Mouse (Mus musculus) thymus, postnatal 4 days (tissue): ENCODE measurements at regions not wholly inside any gene's neighbourhood (a gene's known extent, or its start where the extent isn't known, plus 50 kb on each side); places are given as distances from the start of the nearest gene placed in this dataset.

Experiments
- DNase-seq: peaks from one replicate; pipeline ENCODE4 v3.0.0; 2021

DNA sequence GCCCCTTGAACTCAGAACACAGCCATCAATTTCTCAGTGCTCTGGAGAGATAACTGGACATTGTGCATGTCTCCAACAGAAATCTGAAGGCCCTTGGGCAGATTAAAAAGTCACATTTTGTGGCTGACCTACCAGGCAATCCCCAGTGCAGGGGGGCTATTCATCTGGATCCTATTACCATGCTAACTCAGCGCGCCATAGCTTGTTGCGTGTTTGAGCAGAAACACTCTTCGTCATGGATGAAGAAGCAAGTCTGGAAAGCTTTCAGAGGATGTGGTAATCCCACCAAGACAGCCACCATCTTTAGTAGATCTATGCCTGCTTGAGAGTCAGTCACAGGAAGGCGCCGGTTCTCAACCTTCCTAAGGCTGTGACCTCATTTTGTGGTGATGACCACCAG, 243.9 kb downstream of the Sipa1l2 start:
- DNase-seq: no peak

GRCm38 (mm10) chr8:125322561-125322960, 247.0 kb downstream of the Sipa1l2 start:
- DNase-seq: no peak

DNA sequence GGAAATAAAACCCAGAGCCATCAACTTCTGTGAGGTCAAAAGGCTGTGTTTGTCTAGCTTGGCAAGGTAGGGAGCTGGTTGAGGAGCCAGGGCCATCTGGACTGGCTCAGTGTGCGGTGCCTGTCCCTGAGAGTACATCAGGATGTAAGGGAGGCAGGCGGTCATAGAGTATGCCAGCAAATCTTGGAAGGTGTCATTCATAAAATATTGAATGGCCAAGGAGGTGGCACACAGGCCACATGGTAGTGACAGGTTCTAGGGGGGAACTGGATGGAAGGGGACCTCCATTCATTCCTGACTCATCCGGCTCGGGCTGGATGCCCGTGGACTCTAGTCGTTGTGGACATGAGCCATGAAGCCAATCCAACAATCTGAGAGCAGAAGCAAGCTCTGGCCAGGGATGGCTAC, 252.0 kb downstream of the Sipa1l2 start:
- no peak for DNase-seq

DNA sequence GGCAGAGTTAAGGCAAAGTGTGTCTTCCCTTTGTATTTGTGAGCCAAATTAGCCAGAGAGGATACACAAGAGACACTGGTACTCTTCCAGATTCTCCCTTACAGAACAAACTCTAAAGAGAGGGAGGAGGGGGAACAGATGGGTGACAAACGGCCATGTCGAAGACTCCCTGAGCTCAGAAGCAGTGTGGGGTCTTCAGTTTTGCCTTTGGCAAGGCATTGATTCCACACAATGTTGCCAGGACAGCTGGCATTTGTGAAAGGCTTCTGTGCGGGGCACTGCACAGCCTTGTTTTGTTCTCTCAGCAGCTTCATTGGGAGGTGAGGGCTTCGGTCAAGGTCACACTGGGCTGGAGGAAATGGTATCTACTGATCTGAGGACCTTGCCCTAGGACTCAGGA, 253.9 kb downstream of the Sipa1l2 start:
- no peak for DNase-seq

GRCm38 (mm10) chr8:125314996-125315395, 254.6 kb downstream of the Sipa1l2 start:
- no peak for DNase-seq

- DNase-seq: no peak
Observed at GRCm38 (mm10) chr8:125314221-125314984, 255.2 kb downstream of the Sipa1l2 start.

DNA sequence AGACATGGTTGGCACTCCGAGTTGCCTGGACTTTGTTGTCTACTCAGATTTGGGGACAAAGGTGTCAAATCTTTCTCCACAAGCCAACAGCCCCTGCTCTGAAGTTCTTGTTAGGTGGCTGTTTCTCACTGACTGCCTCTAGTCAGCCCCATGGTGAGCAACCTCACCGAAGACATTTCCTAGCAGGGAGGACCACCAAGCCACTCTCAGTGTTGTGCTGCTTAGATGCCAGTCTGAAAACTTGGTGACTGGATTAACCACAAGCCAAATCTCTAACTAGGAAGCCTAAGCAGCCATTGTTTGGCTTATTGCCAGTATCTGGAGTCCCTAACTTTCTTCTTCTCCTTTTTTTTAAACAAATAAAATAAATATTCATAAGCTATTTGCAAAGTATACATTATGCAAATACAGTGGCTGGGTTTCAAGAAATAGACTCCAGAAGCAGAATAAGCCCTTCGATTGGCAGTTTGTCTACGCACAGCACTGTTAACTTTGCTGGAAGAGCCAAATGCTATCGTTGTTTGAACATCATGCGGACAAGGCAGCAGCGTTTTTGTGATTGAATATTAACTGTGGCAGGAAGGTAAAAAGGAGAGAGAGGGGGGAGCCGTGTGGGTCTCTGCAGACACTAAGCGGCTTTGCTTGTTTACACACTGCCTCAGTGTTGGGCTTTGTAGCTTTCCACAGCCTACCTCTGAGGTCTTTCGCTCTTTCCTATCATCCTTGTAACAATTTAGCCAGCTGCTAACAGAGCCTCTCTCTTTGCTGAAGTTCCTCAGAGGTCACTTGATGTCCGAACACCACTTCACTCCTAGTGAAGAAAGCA, 257.4 kb downstream of the Disc1 start:
- DNase-seq: no peak
